Mouse (Mus musculus): ENCODE measurements at regions not wholly inside any gene's neighbourhood (a gene's known extent, or its start where the extent isn't known, plus 50 kb on each side); places are given as distances from the start of the nearest gene placed in this dataset.

DNA sequence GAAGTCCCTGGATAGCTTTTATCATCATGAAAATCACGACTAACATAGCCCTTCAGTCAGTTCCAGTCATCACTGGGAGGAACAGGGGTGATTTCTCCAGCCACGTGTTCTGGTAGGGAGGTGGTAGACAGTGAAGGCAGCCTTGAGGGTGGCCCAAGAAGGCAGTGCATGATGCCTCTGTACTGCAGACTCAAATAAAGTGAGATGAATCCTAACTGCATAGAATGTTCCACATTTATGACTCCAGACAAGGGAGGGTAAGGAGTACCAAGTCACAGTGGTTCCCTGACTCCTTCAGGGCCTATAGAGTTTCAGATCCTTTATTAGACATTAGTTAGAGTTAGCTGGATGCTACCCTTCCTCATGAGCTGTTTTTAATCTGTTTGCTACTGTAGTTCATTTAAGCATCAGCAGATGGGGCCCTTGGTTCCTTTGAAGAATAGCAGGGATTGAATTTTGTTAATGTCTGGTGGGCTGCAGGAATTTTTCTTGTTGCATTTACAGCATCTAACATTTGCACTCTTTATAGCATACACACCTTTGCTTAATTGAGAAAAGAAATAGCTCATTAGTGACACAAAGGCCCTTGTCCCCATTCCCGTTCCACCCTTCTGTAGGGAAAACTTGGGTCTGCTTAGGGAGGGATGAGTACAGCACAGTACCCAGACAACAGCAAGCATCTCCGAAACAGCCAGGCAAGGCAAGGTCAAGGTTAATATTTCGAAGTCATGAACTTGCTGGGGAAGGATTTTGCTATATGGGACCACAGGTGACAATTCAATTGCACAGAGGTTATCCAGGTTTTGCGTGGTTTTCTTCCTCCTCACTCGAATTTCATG is 359.0 kb upstream of the Pkn2 start:
- DNase-seq (ENCODE audit: low spot score in 2 of 2), result no peak

DNA sequence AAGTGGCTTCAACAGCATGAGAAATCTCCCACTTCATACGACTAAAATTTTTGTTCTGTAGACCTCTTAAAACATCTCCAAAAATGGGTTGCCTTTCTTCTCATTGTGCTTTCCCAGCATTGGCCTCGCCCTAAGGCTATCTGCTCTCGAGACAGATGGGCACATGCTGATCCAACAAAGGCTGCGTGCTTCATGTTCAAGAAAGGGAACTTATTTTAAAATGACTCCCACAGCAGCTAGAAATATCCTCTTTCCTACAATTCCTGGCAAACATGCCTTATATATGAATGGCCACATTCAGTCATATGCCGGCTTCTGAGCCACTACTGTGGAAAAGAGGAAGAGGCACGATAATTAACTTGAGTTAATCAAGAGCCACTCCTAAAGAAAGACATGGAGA is 356.7 kb upstream of the Pkn2 start:
- no peak for DNase-seq (ENCODE audit: low spot score in 2 of 2)

DNA sequence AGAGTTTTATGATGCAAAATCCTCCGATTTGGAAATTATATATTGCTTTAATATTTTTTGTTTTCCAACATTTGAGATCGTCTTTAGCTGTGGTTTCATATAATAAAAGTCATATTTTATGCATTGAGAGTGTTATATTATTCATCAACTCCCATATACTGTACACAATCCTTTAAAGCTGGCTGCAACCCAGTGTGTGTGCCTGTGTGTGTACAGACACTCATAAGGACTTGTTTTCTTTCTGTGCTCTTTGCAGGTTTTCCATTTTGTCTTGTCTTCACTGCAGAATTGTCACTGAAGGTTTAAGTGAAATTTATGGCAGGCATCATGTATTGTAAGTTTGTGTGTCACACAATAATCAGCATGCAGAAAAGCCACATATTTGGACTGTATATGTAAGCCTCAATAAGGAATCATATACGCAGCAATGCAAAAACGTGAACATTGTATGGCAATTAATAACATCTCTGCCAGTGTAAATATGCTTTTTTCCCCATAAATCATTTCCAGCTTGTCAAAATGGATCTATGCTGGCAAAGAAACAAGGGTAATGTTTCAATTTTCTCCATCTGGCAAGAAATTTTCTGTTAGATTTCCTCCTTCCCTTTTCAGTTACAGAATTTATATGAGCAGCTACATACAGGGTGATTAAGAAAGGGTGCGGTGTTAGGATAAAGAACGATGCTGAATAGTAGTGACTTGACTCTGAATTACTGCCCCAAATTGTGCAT is 342.4 kb upstream of the Pkn2 start:
- DNase-seq (ENCODE audit: low spot score in 2 of 2), result no peak

DNA sequence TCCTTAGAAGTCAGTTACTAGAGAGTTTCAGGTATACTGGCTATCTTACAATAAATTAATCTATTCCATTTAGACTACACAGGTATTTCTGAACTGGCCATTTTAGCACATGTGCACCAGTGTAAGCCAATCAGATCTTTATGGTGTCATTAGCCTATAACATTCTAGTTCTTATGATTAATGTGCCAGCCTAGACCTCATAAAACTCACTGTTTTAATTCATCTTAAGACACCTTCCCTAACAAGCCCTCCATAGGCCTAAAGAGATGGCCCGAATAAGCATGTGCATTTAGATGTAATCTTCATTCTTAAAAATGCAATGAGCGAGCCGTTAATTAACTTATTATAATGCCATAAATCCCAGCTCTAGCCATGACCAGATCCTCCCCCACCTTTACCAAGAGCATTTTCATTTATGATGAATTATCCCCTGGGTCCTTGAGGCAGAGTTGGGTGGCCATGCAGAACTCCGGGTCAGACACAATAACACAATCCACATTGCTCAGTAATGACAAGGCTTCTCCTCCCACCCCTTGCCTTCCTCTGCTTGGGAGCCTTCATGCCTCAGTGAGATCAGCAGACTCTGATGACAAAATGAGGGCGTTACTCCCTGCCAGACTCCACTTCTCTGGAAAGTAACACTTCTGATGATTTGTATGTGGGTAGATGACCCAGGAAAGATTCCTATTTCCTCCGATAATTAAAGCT is 311.6 kb upstream of the Pkn2 start:
- DNase-seq (ENCODE audit: low spot score in 2 of 2), result no peak

DNA sequence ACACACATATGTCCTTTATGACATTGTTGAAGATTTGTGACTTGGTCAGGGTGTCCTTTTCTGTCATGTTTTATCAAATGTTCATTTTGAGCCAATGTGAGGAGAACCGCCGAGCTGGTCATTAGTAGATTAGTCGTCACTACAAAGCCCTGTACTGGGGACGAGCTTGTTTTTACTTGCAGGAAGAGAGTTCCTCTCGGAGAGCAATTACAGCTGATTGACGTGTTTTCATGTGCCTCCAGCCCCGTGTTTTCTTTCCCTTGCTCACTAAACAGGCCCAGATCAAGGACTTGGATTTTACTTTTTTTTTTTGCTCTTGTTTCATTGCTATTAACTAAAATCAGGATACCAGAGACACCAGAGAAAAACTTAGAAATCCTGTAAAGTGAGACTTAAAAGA is 307.1 kb upstream of the Pkn2 start:
- no peak for DNase-seq (ENCODE audit: low spot score in 2 of 2)

DNA sequence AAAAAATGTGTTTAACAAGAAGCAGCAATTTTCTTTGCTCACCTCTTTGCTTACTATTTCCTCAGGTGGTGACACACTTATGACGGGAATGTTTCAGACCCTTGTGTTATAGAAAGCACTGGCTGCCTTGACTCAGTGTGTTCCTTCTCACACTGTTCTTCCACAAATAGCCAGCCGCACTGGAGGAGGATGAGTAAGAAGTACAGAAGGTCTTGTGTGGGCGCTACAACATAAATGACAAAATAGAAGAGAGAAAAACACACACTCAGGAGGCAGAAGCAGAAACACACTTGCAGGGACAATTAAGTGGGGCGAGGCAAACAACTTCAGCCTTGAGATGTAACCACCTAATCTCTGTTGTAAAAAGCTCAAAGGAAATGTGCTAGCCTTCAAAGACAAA is 292.2 kb upstream of the Pkn2 start:
- no peak for DNase-seq (ENCODE audit: low spot score in 2 of 2)

DNA sequence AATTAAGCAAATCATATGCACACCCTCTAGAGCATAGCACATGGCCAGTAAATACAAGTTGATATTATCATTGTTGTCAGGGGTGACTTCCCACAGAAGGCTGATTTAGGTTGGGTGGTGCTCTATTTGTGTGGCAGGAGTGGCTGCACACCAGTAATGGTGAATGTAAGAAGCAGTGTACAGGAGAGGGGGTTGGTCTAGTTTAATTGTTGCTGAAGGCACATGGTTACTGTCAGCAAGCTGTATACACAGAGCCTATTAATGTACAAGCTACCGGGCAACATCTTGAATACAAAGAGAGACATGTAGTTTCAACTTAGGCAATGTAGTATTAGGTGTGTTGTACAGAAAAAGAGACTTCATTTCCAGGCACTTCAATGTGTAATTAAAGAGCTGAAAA is 280.6 kb upstream of the Pkn2 start:
- no peak for DNase-seq (ENCODE audit: low spot score in 2 of 2)

DNA sequence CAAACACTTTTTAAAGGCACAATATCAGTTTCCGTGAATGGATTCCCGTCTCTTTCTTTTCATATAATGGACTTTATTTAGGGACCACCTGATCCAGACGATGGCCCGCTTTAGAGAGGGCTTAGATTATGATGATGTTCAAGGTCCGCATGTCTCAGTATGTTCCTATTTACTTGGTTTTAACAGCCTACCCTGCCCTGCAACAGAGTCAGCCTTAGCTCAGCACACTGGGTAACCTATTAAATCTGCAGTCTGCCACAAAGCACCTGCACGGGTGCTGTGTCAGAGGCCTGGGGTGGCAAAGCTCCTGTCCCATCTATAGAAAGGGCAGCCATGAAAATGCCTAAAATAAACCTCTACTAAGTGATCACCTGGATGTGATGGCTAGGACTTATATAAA is 280.2 kb upstream of the Pkn2 start:
- DNase-seq (ENCODE audit: low spot score in 2 of 2), result no peak

DNA sequence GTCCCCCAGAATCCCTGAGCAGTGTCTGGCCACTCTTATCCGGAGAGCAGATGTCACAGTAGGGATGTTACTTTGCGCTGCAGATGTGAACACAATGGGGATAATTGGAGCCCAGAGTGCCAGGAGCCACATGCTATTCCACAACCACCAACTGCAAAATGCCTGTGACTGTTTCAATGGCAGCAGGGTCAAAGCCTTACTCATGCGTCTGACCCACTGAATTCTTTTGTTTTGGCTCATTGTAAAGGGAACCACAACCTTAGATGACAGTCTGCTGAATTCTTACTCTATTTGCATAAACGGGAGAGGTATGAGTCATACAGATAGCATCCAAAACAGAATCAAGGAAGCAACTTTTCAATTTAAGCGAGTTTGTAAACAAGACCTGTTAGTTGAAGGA is 276.8 kb upstream of the Pkn2 start:
- DNase-seq (ENCODE audit: low spot score in 2 of 2), result no peak

DNA sequence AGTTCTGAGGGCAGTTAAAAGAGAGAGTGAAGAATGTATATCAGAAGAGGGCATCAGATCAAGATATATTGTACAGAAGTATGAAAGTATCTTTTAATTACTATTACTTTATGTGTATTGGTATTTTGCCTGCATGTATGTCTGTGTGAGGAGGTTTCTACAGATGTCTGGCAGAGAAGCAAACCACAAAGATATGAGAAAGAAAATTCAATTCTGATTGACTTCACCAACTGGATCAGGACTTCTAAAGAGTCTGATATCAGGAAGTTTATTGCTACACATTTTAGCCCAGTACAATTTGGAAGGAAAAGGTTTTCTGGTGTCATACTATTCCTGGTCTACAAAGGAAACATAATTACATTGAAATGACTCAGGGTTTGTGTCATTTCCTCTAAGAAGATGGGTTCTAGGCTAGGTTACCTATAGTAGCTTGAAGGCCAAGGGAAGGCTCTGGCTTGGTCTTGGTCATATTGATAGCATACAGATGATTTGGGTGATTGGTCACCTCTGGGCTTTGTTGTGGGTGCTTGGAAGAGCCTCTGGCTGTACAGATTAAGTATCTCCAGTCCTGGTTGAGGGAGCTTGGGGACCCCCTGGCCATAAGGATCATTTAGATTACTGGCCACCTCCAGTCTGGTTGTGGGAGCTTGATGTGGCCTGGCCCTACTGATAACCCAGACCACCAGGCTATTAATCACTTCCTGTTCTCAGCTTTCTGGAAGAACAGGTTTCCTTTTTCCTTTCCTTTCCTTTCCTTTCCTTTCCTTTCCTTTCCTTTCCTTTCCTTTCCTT is 275.1 kb upstream of the Pkn2 start:
- no peak for DNase-seq (ENCODE audit: low spot score in 2 of 2)

DNA sequence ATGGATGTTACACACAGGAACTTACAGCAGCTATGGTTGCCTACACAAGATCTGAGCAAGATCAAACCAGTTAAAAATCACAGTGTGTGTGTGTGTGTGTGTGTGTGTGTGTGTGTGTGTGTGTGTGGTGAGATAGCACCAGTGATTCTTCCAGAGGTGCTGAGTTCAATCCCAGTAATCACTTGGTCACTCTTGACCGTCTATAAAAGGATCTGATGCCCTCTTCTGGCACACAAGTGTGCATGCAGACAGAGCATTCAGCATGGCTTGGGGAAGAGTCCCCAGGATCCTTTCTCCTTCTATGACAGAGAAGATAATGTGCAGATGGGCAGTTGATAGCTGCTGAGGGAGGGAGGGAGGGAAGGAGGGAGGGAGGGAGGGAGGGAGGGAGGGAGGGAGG is 274.4 kb upstream of the Pkn2 start:
- no peak for DNase-seq (ENCODE audit: low spot score in 2 of 2)

DNA sequence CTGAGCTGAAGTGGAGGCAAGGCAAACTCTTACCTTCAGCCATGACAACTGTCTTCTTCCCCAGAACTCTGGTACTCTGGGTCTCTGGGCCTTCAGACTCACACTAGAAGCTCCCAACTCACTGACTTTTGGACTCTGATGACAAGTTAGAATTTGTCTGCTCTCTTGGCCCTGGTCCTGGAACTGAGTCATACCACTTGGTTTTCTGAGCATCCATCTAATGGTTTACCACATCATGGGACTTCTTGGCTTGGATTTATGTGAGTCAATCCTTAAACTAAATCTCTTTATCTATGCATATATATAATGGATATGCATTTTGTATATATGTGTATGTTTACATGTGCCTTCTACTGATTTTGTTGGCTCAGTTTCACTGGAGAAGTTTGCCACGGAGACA is 273.8 kb upstream of the Pkn2 start:
- DNase-seq (ENCODE audit: low spot score in 2 of 2), result no peak

DNA sequence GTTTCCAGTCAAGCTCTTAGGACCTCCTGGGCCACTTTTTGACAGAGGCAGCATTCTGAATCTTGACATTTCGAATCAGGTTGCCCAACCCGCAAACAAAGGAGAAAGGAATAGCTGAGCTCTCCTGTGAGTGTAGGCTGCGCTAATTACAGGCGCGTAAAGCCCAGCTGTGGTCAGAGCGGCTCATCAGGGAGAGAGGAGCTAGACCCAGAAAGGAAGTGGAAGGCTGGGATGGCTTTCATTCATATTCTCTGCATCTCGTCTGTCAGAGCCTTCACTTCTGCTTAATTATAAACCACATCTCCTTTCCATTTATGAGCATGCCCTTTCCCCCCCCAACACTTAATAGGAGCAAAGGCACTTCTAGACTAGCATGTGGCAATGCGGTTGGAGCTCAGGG is 265.7 kb upstream of the Pkn2 start:
- no peak for DNase-seq (ENCODE audit: low spot score in 2 of 2)

DNA sequence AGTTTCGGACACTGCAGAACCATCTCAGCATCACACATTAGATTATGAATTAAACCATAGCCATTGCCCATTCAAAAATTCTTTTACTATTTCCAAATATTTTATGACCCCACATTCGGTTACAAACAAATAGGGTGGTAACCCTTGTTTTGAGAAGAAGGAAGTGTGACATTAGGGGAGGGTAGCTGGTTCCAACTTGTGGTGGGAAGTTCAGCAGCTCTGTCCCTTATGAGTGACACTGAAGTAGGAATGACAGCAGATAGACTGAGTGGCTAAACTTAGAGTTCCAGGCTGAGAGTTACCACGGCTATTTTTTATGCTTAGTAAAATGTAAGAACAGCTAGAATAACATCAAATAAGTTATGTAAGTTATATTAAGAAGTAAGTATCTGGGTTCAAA is 257.1 kb upstream of the Pkn2 start:
- no peak for DNase-seq (ENCODE audit: low spot score in 2 of 2)

DNA sequence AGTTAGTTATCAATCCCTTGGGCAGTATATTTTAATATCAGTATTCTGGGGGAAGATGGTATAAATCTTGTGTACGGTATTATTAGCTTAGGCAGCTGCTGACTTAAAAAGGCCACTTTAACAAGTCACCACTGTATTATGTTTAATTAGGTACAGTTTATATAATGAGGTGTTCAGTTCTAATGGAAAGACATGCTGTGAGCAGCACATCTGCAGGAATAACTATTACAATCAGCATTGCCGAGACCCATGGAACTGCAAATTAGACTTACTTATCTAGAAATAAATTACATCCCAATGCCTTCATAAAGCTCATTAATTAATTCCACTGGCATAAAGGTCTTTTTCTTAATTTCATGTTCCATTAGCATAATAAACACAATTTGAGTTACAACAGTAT is 252.7 kb upstream of the Pkn2 start:
- no peak for DNase-seq (ENCODE audit: low spot score in 2 of 2)

DNA sequence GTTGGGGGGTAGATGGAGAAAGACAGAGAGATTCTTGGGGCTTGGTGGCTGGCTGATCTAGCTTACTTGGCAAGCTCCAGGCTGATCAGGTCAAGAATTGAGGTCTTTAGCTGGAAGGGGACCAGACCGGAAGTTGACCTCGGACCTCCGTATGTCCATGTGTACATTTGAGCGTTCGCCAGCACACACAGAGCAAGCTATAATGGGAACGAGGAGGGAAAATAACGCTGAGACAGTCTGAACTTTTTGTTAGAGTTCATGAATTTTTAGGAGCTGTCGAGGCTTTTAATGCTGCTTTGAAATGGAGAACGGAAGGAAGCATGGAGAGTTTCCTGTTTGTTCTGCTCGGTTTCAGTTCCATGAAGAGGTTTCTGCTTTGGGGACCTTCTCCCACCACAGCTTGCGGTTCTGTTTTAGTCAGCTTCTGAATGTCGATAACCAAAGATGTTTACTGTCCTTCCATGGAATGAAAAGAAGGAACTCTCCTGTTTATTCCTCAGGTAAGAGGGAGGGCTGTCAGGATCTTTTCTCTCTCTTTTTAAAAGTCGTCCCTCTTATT is 226.0 kb upstream of the Pkn2 start:
- DNase-seq (ENCODE audit: low spot score in 2 of 2), result no peak

DNA sequence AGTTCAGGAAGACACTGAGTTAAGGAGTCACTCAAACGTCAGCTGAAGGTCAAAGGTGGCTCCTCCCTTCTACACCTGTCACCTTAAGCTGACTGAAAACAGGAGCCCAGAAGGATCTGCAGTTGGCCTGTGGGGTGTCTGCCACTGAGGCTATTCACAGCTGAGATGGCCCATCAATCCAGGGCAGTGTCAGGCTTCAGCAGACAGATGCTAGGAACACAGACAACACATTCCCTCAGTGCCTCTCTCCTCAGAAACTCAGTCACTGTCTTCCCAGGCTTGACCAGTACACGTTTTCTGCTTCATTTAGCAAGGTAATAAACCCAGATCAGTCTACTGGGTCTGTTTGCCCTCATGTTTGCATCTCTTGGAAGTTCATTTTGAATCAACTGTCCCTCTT is 222.9 kb upstream of the Pkn2 start:
- no peak for DNase-seq (ENCODE audit: low spot score in 2 of 2)

DNA sequence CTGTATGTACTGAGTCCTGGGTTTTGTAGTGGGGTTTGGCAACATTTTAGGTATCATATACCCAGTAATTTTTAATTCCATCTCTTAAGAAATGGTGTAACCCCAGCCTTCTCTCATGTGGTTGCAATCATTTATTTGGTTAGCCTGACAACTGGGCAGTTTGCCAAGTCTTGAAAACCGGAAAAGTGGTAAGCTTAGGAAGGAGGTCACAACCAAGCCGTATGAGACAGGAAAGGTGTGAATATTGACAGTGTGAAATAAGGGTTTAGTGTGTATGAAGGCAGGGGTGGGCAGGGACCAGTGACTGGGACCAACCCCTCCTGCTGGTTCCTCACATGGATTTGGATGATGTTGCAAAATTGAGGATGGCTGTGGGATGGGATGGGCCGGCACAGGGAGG is 221.5 kb upstream of the Pkn2 start:
- DNase-seq (ENCODE audit: low spot score in 2 of 2), result no peak

DNA sequence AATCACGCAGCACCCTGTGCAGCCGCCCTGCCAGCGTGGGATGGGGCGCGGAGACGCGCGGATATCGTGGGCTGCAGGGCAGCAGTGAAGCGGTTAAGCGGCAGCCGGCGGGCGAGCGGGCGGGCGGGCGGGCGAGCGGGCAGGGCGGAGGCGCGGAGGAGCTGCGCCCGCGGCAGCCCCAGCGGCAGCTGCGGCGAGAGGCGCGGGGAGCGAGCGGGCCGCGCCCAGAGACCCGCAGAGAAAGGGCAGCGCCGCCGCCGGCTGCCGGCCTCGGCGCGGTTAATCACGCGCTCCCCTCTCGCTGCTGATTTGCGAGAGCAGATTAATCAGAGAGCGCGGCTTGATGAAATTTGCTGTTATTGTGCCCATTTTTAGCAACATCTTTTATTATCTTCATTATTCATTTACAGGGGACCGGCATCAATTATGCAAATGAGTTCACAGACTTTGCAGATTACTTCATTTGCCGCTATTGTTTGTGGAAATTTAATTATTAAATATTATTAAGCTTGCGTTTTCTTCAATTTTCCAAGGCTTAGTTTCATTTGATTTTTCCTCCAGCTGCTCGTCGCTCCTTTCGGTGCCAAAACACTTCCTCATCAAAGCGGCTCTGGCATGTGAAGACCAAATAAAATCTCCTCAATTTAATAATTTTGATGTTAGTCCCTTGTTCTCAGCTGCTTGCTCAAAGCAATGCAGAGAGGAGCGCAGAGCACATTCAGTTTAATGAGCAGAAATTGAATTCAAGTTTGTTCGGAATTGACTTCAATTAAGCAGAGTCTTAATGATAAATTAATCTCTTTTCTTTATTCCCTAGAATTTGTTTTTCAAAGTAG is 219.2 kb upstream of the Pkn2 start:
- DNase-seq (ENCODE audit: low spot score in 2 of 2), result no peak

DNA sequence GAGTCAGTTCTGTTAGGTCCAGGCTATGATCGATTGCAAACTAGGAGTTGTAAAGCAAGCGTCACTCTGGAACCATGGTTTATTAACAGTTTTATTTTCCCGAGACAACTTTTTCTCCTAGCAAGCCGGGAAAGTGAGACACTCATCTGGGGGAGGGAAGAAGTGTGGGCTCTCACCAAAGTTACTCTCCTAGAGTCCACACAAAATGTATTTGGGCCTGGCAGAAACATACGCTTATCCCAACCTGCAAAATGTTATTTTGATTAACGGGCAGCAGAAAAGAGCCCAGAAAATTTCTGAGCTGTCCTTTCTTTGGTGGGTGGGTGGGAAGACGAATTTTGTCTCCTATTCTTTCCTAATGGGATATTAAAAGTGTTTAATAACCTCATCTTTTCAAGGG is 218.4 kb upstream of the Pkn2 start:
- no peak for DNase-seq (ENCODE audit: low spot score in 2 of 2)
